Mouse (Mus musculus) forebrain, embryonic 16.5 days (tissue): Measurements from ENCODE around the gene Kif2c. TPM values are rescaled to one million over a fixed set of nuclear protein-coding genes. Genes with fewer than 3 reads are reported as not detected.
A peak's percentile ranks its signal among the peaks of the same experiment; 100 is the strongest.

ENCODE experiments used
- ATAC-seq: fragments of 200-750 bp; cut with Nextera tagmentation; 2 replicates; pipeline ENCODE4 v1.8.0; 2017; ENCODE audit warnings: mild to moderate bottlenecking, moderate library complexity
- H3K27ac ChIP-seq: fragments of 300-500 bp; sonication (generic); 2 replicates; pipeline ENCODE4 v1.5.1; 2014; ENCODE audit warnings: low read length, control low read depth
- H3K27me3 ChIP-seq: fragments of 300-500 bp; sonication (generic); replicated peaks from 2 replicates; pipeline ENCODE4 v1.6.1; 2014; ENCODE audit warnings: low read length; ENCODE audit not compliant: control insufficient read depth, insufficient read depth
- H3K36me3 ChIP-seq: fragments of 300-500 bp; sonication (generic); 2 replicates; pipeline ENCODE4 v1.6.1; 2014; ENCODE audit not compliant: control insufficient read depth, insufficient read depth
- H3K4me1 ChIP-seq: fragments of 300-500 bp; sonication (generic); replicated peaks from 2 replicates; pipeline ENCODE4 v1.6.1; 2014; ENCODE audit warnings: low read length; ENCODE audit not compliant: control insufficient read depth, insufficient read depth
- H3K4me2 ChIP-seq: fragments of 300-500 bp; sonication (generic); 2 replicates; pipeline ENCODE4 v1.6.1; 2014; ENCODE audit warnings: mild to moderate bottlenecking, low read length, control low read depth
- H3K4me3 ChIP-seq: fragments of 300-500 bp; sonication (generic); replicated peaks from 2 replicates; pipeline ENCODE4 v1.5.1; 2014; ENCODE audit warnings: mild to moderate bottlenecking, low read length, control low read depth
- H3K9ac ChIP-seq: fragments of 300-500 bp; sonication (generic); replicated peaks from 2 replicates; pipeline ENCODE4 v1.6.1; 2014; ENCODE audit warnings: low read depth, low read length, control low read depth
- H3K9me3 ChIP-seq: fragments of 300-500 bp; sonication (generic); 2 replicates; pipeline ENCODE4 v1.6.1; 2016; ENCODE audit warnings: low read length; ENCODE audit not compliant: control insufficient read depth
- WGBS: fragments of 180-500 bp; shearing (Covaris S2); extraction: QIAGEN DNeasy Blood & Tissue Kit; methylation state at CpG from one replicate; pipeline ENCODE4 v1.1.7; 2014; 5-methylcytosine and 5-hydroxymethylcytosine counted together
- polyA plus RNA-seq: library from polyadenylated mRNA; unstranded; fragments of >200 nt; fragmentation: Nextera tagmentation; extraction: Ambion mirVana; gene quantifications from 2 replicates; pipeline ENCODE4 v1.2.1, GENCODE M21; 2015

The Kif2c gene
- polyA plus RNA-seq, 1 experiment from 2014 or later = 27.2 TPM

DNA sequence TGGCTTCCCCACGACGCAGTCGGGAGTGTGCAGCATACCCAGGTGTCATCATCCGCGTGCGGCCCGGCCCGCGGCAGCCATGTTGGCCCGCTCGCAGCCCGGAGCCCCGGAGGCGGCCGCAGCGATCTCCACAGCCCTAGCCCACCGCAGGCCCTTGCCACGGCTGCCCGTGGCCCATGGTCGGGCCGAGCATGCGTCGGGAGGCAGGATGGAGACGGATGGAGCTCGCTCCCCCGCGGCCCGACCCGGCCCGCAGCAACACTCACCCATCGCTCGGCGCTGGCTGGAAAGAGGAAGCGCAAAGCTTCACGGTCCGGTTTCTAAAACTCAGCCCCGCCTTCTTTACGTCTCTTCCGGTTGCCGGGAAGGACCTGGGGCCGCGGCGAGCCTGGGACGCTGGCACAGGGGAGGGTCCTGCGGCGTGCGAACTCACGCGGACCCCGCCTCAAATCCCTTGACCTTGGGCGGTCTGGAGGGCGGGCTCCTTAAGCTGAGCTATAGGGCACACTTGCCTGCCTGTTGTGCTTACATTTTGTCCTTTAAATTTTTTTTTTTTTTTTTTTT, 26.6 kb downstream of the Kif2c start, which contains the start of gene Rps8:
Gene Rps8 (minus strand): TSS at position 452 of the 564 bp plus-strand sequence.
- WGBS = under 1% methylated on average over 50 of the region's 52 CpGs
- H3K9me3 ChIP-seq = no peaks in the 10 kb centered on the region

DNA sequence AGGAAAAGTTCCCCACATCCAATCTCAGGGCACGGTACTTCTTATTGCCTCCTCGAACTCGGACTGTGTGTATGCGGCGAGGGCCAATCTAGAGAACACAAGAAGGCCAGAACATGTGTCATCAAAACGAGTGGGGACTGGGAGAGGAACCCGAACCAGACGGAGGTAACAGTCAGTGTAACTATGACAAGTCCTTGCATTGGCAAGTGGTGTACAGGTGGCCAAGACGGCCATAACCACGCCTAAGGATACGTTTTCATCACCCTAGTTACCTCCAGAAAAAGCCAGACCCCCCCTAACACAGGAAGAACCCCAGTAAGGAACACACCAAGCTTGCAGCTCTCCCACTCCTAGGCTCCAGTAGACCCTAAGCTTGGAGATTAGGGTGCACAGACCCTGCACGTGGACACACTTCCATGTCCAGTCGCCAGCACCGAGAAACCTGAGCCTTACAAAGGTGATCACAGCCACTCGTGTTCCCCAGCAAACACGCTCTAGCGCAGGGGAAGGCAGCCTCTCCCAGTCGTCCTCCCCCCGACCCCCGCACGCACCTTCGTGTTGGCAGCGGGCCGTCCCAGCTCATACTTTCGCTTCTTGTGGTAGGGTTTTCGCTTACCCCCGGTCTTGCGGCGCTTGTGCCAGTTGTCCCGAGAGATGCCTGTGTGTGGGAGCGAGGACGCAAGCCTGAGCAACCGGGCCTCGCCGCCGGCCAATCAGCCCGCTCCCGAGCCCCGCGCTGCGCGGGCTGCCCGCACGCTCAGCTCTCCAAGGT, 27.2 kb downstream of the Kif2c start:
- peak overlapping the region; percentile 86 for H3K9ac ChIP-seq
- H3K27ac ChIP-seq = peak overlapping the region; percentile 89
- peaks cover 34% of the 10 kb centered on the region for H3K36me3 ChIP-seq
- H3K4me3 ChIP-seq = peak overlapping the region; percentile 72
- peaks cover 11% of the 10 kb centered on the region; the same call in 1 of the 2 replicates for H3K4me1 ChIP-seq
- no peak for ATAC-seq
- no peaks in the 10 kb centered on the region for H3K9me3 ChIP-seq
- no peaks in the 10 kb centered on the region for H3K27me3 ChIP-seq
- 2% methylated on average over 44 of the region's 44 CpGs for WGBS
- peak overlapping the region; percentile 81 for H3K4me2 ChIP-seq

More for the DNA sequence above, 26.6 kb downstream of the Kif2c start, which contains the start of gene Rps8:
- peak within 1 kb of the TSS; percentile 72 for H3K4me3 ChIP-seq
- H3K36me3 ChIP-seq = peaks cover 28% of the 10 kb centered on the region
- peak within 1 kb of the TSS; percentile 89 for H3K27ac ChIP-seq
- peaks cover 11% of the 10 kb centered on the region; the same call in 1 of the 2 replicates for H3K4me1 ChIP-seq
- H3K4me2 ChIP-seq = peak within 1 kb of the TSS; percentile 81
- peak; percentile 95 for ATAC-seq
- peak within 1 kb of the TSS; percentile 86 for H3K9ac ChIP-seq
- H3K27me3 ChIP-seq = no peaks in the 10 kb centered on the region

DNA sequence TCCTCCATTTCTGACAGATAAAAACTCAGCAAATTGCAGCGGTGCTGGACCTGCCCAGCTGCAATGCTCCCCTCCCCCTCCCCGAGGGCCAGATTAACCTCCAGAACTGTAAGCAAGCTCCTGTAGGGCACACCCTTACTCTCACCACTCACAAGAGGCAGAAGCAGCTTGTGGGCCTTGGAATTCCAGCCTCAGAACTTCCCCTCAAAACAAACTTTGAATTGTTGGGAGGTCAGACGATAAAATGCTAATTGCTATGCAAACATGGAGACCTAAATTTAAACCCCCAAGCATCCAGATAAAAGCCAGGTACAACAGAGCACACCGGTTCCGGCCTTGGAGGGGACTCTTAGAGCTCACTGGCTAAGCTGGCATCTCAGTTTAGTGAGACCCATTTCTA, 29.7 kb downstream of the Kif2c start:
- H3K4me3 ChIP-seq = no peak overlapping the region
- 86% methylated on average over 5 of the region's 5 CpGs for WGBS
- H3K9ac ChIP-seq = no peak overlapping the region
- ATAC-seq = no peak
- H3K27ac ChIP-seq = no peak overlapping the region
- peaks cover 11% of the 10 kb centered on the region; the same call in 1 of the 2 replicates for H3K4me1 ChIP-seq
- no peaks in the 10 kb centered on the region for H3K9me3 ChIP-seq
- no peak overlapping the region for H3K4me2 ChIP-seq
- peaks cover 35% of the 10 kb centered on the region for H3K36me3 ChIP-seq
- H3K27me3 ChIP-seq = no peaks in the 10 kb centered on the region

DNA sequence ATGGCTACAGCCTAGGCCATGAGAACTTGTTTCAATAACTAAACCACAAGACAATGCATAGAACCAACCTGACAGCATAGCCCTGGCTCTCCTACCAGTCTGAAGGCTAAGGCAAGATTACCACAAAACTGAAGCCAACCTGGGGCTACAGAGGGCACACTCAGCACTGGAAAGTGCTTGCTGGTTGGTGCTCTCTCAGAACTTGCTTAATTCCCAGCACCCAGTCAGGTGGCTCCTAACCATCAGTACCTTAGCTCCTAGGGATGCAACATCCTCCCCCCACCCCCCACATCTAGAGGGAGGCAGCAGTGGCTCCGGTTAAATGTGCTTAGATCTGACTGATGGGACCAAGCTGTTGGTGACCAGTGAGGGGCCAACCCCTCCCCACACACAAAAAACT, 31.0 kb downstream of the Kif2c start:
- no peak for ATAC-seq
- 76% methylated on average over 1 of the region's 1 CpGs for WGBS
- H3K4me2 ChIP-seq = no peak overlapping the region
- H3K9ac ChIP-seq = no peak overlapping the region
- no peaks in the 10 kb centered on the region for H3K27me3 ChIP-seq
- peaks cover 35% of the 10 kb centered on the region for H3K36me3 ChIP-seq
- H3K9me3 ChIP-seq = no peaks in the 10 kb centered on the region
- H3K4me1 ChIP-seq = peaks cover 11% of the 10 kb centered on the region; the same call in 1 of the 2 replicates
- no peak overlapping the region for H3K4me3 ChIP-seq
- H3K27ac ChIP-seq = no peak overlapping the region

- Histone ChIP-seq H3K27me3 (no peaks in the 10 kb centered on the region), H3K4me1 (peaks cover 11% of the 10 kb centered on the region; the same call in 1 of the 2 replicates), H3K9ac (no peak overlapping the region), H3K4me2 (no peak overlapping the region), H3K9me3 (no peaks in the 10 kb centered on the region), H3K36me3 (peaks cover 35% of the 10 kb centered on the region), H3K4me3 (no peak overlapping the region), H3K27ac (no peak overlapping the region)
- no peak for ATAC-seq
- 88% methylated on average over 6 of the region's 6 CpGs for WGBS
Measured at GRCm38 (mm10) chr4:117150212-117150733, 32.2 kb downstream of the Kif2c start.

DNA sequence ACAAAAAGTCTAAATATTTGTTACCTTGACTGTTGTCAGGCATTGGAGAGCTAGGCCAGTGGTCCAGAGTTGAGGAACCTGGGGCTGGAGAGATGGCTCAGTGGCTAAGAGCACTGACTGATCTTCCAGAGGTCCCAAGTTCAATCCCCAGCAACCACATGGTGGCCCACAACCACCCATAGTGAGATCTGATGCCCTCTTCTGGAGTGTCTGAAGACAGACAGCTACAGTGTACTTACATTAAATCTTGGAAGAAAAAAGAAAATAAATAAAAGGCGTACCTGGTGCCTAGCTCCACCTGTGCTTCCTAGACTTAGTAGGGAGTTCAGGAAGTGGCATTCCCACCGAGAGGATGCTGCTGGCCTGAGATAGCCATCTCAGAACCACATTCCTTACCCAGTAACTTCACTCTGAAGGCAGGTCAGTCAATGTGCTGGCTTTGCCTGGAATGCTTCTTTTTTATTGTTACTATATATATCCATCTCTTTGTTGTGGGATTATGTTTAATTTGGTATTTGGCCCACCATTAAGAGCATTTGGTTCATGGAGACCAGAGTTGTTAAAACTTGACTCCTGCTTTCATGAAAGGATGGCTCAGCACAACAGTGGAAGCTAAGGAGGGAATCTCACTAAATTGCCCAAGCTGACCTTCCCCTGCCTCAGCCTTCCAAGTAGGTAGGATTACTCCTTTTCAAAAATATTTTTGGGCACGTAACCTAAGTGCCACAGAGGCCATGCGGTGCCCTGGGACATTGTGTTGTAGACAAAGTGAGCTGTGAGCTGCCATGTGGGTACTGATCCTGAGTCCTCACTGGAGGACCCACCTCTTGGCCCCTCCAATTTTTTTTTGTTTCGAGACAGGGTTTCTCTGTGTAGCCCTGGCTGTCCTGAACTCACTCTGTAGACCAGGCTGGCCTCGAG, 32.9 kb downstream of the Kif2c start:
- no peak for ATAC-seq
- Histone ChIP-seq H3K4me3 (no peak overlapping the region), H3K9me3 (no peaks in the 10 kb centered on the region), H3K27me3 (no peaks in the 10 kb centered on the region), H3K9ac (no peak overlapping the region), H3K36me3 (peaks cover 35% of the 10 kb centered on the region), H3K4me2 (no peak overlapping the region), H3K27ac (no peak overlapping the region), H3K4me1 (peaks cover 5% of the 10 kb centered on the region; the same call in 1 of the 2 replicates)
- 83% methylated on average over 6 of the region's 6 CpGs for WGBS

- Histone ChIP-seq H3K27me3 (no peaks in the 10 kb centered on the region), H3K36me3 (peaks cover 32% of the 10 kb centered on the region), H3K4me3 (no peak overlapping the region), H3K9ac (no peak overlapping the region), H3K27ac (no peak overlapping the region), H3K4me2 (no peak overlapping the region), H3K4me1 (no peaks in the 10 kb centered on the region), H3K9me3 (no peaks in the 10 kb centered on the region)
- 66% methylated on average over 24 of the region's 24 CpGs for WGBS
- ATAC-seq = peak; percentile 24; the same call in 1 of the 2 replicates
Measured at GRCm38 (mm10) chr4:117148815-117149214, 33.6 kb downstream of the Kif2c start.

DNA sequence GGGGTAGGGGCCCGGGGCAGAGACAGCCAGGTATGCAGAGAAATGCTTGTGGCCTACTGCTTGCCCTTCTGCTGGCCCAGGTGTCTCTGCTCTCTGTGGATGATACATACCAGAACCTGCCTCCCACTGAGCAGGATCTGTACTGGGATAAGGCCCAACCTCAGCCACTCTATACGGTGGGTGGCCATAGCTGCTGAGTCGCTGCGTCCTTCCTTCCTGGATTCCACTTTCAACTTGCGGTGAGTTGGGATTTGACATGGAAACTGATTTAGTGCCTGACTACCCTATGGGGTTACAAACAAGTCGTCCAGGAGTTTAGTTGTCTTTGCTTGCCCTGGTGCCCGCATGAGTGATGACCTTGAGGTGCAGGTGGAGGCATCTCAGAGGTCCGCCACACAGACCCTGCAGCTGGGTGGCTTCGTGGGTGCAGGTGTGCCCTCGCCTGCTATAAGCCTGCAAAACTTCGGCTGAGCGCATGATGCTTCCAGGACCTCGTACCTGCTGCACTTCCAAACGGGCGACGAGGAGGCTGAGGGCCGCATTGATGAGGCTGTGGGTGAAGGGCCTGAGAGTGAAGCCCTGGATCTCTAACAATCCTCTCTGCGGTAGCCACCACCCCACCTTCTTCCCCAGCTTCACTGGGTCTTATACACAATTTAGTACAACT, 34.3 kb downstream of the Kif2c start:
- WGBS = 87% methylated on average over 18 of the region's 18 CpGs
- Histone ChIP-seq H3K4me1 (no peaks in the 10 kb centered on the region), H3K27me3 (no peaks in the 10 kb centered on the region), H3K27ac (no peak overlapping the region), H3K9ac (no peak overlapping the region), H3K4me2 (no peak overlapping the region), H3K9me3 (no peaks in the 10 kb centered on the region), H3K36me3 (peaks cover 26% of the 10 kb centered on the region), H3K4me3 (no peak overlapping the region)
- no peak; the same call in 1 of the 2 replicates for ATAC-seq
